Comparison of ENCODE assay signal across 8 mouse cellular contexts in genomic region chr4:155249257-155249647, GRCm38 (mm10). TPM values are rescaled to one million over a fixed set of nuclear protein-coding genes. Genes with fewer than 3 reads are reported as not detected.
A peak's percentile ranks its signal among the peaks of the same experiment; 100 is the strongest.
DNase-seq lines count a peak whose midpoint lies in the region; ATAC-seq and TF ChIP-seq lines count a peak whose summit lies in the region.

No protein-coding gene starts in this region.

- intact Hi-C loops in heart, postnatal 25 days (cut with DNase I), result loop anchor here (1.0 to 10.0 kb wide), 5 partner anchors 24 to 374 kb away; no protein-coding TSS in a partner anchor

- peak overlapping the region; percentile 83 for H3K4me2 ChIP-seq in forebrain, embryonic 15.5 days (replicated peaks)
- H3K4me2 ChIP-seq in liver, postnatal 0 days (ENCODE audit: low read depth, low read length), result peak overlapping the region; percentile 96
- H3K4me2 ChIP-seq in neural tube, embryonic 13.5 days, result peak overlapping the region; percentile 97

- H3K4me3 ChIP-seq in G1E (ENCODE audit: low read depth, low read length), result peak overlapping the region; percentile 78
- peak overlapping the region; percentile 67 for H3K4me3 ChIP-seq in forebrain, embryonic 15.5 days
- peak overlapping the region; percentile 68 for H3K4me3 ChIP-seq in liver, postnatal 0 days (ENCODE audit: low read depth, low read length)
- peak overlapping the region; percentile 66 for H3K4me3 ChIP-seq in neural tube, embryonic 13.5 days

- TF ChIP-seq CTCF in G1E (IDR thresholded peaks at IDR 0.05; ENCODE audit: low read depth, low read length), result peak; percentile 93
- peak; percentile 99 for TF ChIP-seq CTCF in liver, postnatal 0 days (IDR thresholded peaks at IDR 0.05; ENCODE audit: low read depth)

- DNase-seq in G1E (ENCODE audit: low spot score), result peak; percentile 79
- peak; percentile 91 for DNase-seq in cerebellum, adult 11-12 months
- DNase-seq in heart, postnatal 25 days (ENCODE audit: low spot score), result peak; percentile 86
- DNase-seq in layer of hippocampus, adult 11-12 months (ENCODE audit: low spot score), result peak; percentile 97
- peak; percentile 92 for DNase-seq in liver, postnatal 0 days
- DNase-seq in telencephalon, adult 2 months (ENCODE audit: low read depth, low spot score), result peak; percentile 83

- peaks cover 47% of the 10 kb centered on the region for H3K4me1 ChIP-seq in G1E (ENCODE audit: insufficient read depth, low read depth, low read length)
- peaks cover 55% of the 10 kb centered on the region for H3K4me1 ChIP-seq in forebrain, embryonic 15.5 days
- H3K4me1 ChIP-seq in liver, postnatal 0 days (ENCODE audit: insufficient read depth), result peaks cover 26% of the 10 kb centered on the region
- H3K4me1 ChIP-seq in neural tube, embryonic 13.5 days (replicated peaks), result peaks cover 48% of the 10 kb centered on the region

- peaks cover 28% of the 10 kb centered on the region for H3K36me3 ChIP-seq in G1E (replicated peaks)
- H3K36me3 ChIP-seq in forebrain, embryonic 15.5 days, result no peaks in the 10 kb centered on the region
- H3K36me3 ChIP-seq in liver, postnatal 0 days (replicated peaks; ENCODE audit: insufficient read depth, low read length), result no peaks in the 10 kb centered on the region
- H3K36me3 ChIP-seq in neural tube, embryonic 13.5 days, result peaks cover 11% of the 10 kb centered on the region

- no peaks in the 10 kb centered on the region for H3K9me3 ChIP-seq in G1E (replicated peaks)
- H3K9me3 ChIP-seq in forebrain, embryonic 15.5 days, result no peaks in the 10 kb centered on the region
- H3K9me3 ChIP-seq in liver, postnatal 0 days (ENCODE audit: low read length), result no peaks in the 10 kb centered on the region
- no peaks in the 10 kb centered on the region for H3K9me3 ChIP-seq in neural tube, embryonic 13.5 days

- under 1% methylated on average over 9 of the region's 9 CpGs for WGBS in forebrain, embryonic 15.5 days
- under 1% methylated on average over 9 of the region's 9 CpGs for WGBS in liver, postnatal 0 days (ENCODE audit: insufficient replicate concordance)
- WGBS in neural tube, embryonic 13.5 days, result under 1% methylated on average over 9 of the region's 9 CpGs

- no peak for TF ChIP-seq EP300 in liver, postnatal 0 days (IDR thresholded peaks at IDR 0.05; ENCODE audit: low read depth)

- peak overlapping the region; percentile 99 for H3K27ac ChIP-seq in forebrain, embryonic 15.5 days (replicated peaks)
- peak overlapping the region; percentile 97 for H3K27ac ChIP-seq in liver, postnatal 0 days (ENCODE audit: low read depth)
- H3K27ac ChIP-seq in neural tube, embryonic 13.5 days (replicated peaks), result peak overlapping the region; percentile 99

- H3K27me3 ChIP-seq in G1E (ENCODE audit: insufficient read depth, low read length), result peaks cover 11% of the 10 kb centered on the region
- no peaks in the 10 kb centered on the region for H3K27me3 ChIP-seq in forebrain, embryonic 15.5 days
- H3K27me3 ChIP-seq in liver, postnatal 0 days (ENCODE audit: insufficient read depth, low read length), result no peaks in the 10 kb centered on the region
- no peaks in the 10 kb centered on the region for H3K27me3 ChIP-seq in neural tube, embryonic 13.5 days

- ATAC-seq in G1E (ENCODE audit: extremely low read depth, insufficient number of reproducible peaks, low FRiP score, poor library complexity, severe bottlenecking), result peak; percentile 58
- ATAC-seq in forebrain, embryonic 15.5 days (replicated peaks), result peak; percentile 62
- ATAC-seq in liver, postnatal 0 days, result peak; percentile 80
- ATAC-seq in neural tube, embryonic 13.5 days (ENCODE audit: low read depth), result peak; percentile 78

- H3K9ac ChIP-seq in forebrain, embryonic 15.5 days (replicated peaks), result peak overlapping the region; percentile 84
- peak overlapping the region; percentile 75 for H3K9ac ChIP-seq in liver, postnatal 0 days (replicated peaks)
- peak overlapping the region; percentile 89 for H3K9ac ChIP-seq in neural tube, embryonic 13.5 days

RNA-seq across cellular contexts. Expression of gene Faap20, which starts 0.3 kb away (rescaled TPM):
- total RNA-seq in G1E (2014; fragmentation: Nextera tagmentation), result 24.4 and 24.9 TPM in 2 replicates
- 23.5 and 29.3 TPM in 2 replicates for total RNA-seq in G1E (2017)
- polyA plus RNA-seq in G1E (2012), result 43.5 and 45.5 TPM in 2 replicates
- 88.2 and 89.3 TPM in 2 replicates for polyA plus RNA-seq in forebrain, embryonic 15.5 days (2015; fragmentation: Nextera tagmentation; extraction: Ambion mirVana)
- 10 to 100 TPM; 13.5 to 15.5 TPM for total RNA-seq in heart, postnatal 25 days (2021)
- polyA plus RNA-seq in liver, postnatal 0 days (2015; fragmentation: Nextera tagmentation; extraction: Ambion mirVana), result 23.1 and 24.7 TPM in 2 replicates
- polyA plus RNA-seq in neural tube, embryonic 13.5 days (2015; fragmentation: Nextera tagmentation; extraction: Ambion mirVana), result 76.3 and 84.2 TPM in 2 replicates

RNA-seq across cellular contexts. Expression of gene Ski, which starts 26.9 kb away (rescaled TPM):
- total RNA-seq in G1E (2014; fragmentation: Nextera tagmentation), result 58.4 and 67.3 TPM in 2 replicates
- total RNA-seq in G1E (2017), result 15.3 and 16.9 TPM in 2 replicates
- polyA plus RNA-seq in G1E (2012), result 40.7 and 42.4 TPM in 2 replicates
- 14.3 TPM in 2 replicates for polyA plus RNA-seq in forebrain, embryonic 15.5 days (2015; fragmentation: Nextera tagmentation; extraction: Ambion mirVana)
- 10 to 100 TPM; 55.0 to 63.9 TPM for total RNA-seq in heart, postnatal 25 days (2021)
- polyA plus RNA-seq in liver, postnatal 0 days (2015; fragmentation: Nextera tagmentation; extraction: Ambion mirVana), result 3.5 and 3.7 TPM in 2 replicates
- polyA plus RNA-seq in neural tube, embryonic 13.5 days (2015; fragmentation: Nextera tagmentation; extraction: Ambion mirVana), result 11.3 and 12.2 TPM in 2 replicates

Comparison
In these comparisons a context has a peak if more than half of its experiments do, and no peak if none do; other contexts are left out.
1. Peak in every context shown above with its lines: DNase-seq, ATAC-seq, H3K4me3 ChIP-seq and H3K27ac ChIP-seq.